Mouse (Mus musculus) layer of hippocampus, adult 2 months (tissue): ENCODE data around the gene Prkn. TPM values are rescaled to one million over a fixed set of nuclear protein-coding genes. Genes with fewer than 3 reads are reported as not detected.

Source experiments
- DNase-seq, 2 experiments: peaks; one replicate each; pipeline ENCODE4 v3.0.0; 2022; ENCODE audit warnings: low spot score in 2 of 2
- H3K27ac ChIP-seq: fragments of 200-600 bp; 2 replicates; pipeline ENCODE4 v1.8.1; 2022
- H3K4me3 ChIP-seq: fragments of 200-600 bp; 2 replicates; pipeline ENCODE4 v1.8.1; 2022; ENCODE audit warnings: mild to moderate bottlenecking
- CTCF ChIP-seq: fragments of 200-600 bp; conservative IDR thresholded peaks from 2 replicates; pipeline ENCODE4 v1.8.1; 2022; ENCODE audit warnings: antibody characterized with exemption, mild to moderate bottlenecking, moderate library complexity
- total RNA-seq, 2 experiments: library from RNA; stranded (reverse); gene quantifications; 2 replicates each; pipeline ENCODE4 v1.2.3; 2021

Prkn gene
- total RNA-seq, 2 experiments from 2014 or later: 18.0 to 22.4 TPM

DNA sequence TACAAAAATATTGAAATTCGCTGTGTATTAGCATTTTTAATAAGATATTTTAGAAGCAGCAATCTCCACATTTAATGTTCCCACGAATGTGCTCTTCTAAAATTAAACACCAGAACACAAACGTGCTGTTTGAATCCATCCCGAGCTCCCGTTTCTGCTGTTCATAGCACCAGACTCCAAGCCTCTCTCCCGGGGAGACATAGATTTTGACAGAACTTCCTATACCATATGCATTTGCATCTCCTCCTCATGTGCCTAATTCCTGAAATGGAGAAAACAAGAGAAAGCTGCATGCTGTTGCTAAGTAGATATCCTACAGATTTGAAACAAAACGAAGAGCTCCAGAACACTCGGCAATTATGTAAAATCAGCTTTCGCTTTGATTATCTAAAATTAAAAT, 733.5 kb downstream of the Prkn start:
- H3K27ac ChIP-seq: peak overlapping the region; percentile 91
- peak overlapping the region; percentile 38 for H3K4me3 ChIP-seq
- TF ChIP-seq CTCF: no peak
- DNase-seq: peak; percentile 38 to 49

DNA sequence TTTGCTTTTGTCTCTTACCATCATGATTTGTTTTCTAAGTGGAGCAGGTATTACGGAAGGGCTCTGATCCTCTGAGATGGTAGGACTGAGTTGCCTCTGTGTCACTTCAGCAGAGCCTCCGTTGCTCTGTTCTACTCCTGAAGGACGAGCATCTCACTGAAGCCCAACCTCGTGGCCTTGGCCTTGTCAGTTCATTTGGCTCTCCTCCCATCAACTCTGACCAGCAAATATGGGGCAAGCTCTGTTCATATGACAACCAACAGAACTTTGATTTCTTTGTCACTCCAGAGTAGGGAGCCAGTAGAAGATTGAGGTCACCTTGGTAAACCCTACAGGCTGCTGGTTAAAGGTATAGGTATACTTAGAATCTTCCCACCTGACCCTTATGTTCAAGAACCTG, 745.3 kb downstream of the Prkn start:
- TF ChIP-seq CTCF: no peak
- Histone ChIP-seq H3K27ac (no peak overlapping the region), H3K4me3 (no peak overlapping the region)
- DNase-seq: no peak

DNA sequence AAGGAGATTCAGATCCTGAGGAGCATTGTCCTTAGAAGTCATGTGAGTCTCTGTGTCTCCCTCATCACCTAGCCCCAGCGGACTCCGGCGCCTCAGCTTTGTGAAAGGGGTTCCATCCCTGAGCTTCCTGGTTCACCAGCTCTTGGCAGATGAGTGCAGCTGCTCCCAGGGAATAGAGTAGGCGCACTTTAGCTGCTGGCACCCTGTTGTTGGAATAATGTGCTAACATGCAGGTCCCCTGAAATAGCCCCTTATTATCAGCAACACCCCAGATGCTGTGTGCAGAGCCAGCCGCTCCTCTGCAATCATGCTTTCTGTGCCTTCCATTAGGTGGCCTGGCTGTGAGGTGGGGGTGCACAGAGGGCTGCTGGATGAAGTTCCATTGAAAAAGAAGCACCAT, 767.7 kb downstream of the Prkn start:
- H3K4me3 ChIP-seq: no peak overlapping the region
- peak overlapping the region; percentile 39; the same call in 1 of the 2 replicates for H3K27ac ChIP-seq
- DNase-seq: no peak
- no peak for TF ChIP-seq CTCF

DNA sequence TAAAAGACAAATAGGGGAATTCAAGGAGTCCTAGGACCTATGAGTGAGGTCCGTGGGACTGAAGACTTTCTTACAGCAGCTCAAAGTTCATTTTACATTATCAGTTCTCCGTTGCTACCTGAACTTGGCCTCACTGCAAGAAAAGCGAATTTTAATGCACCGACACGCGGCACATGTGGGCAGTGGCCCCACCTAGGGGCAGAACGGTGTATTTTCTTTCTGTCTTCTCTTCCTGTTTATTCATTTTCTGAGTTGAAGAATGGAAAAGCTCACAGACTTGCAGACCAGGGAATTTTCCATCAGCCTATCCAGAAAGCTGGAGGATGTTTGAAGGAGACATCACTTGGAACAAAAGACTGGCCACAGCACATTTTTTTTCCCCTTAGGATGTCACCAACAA, 771.3 kb downstream of the Prkn start:
- TF ChIP-seq CTCF: peak; percentile 96
- peak overlapping the region; percentile 83 for H3K27ac ChIP-seq

DNA sequence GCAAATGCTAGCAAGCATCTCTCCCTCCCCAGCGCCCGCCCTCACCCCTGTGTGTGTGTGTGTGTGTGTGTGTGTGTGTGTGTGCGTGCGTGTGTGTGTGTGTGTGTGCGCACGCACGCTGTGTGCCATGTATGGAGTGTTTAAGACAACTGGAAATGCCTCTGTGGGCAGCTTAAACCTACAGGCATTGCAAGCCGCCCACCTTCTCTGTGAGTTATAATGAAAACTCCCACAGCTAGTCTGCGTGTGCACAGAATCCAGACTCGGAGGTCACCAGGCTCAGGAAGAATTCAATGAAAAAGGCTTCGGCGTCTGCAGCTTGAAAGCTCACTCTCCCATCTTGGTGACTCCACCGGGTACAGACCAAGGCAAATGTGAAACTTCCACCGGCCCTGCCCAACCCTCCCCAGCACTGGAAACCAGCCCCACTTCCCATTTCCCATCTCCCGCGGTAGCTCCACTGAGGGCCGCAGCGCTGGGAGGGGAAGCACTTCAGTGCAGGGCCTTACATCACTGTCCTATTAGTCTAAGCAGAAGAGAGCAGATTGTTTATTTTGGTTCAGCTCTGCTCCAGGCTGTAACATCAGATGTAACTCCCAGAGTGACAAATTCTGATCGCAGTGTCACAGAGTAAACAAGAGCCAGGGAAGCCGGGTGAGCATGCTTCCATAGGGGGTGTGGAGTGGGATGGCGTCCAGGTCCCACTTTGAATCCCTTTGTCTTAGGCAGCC, 772.8 kb downstream of the Prkn start:
- peak overlapping the region; percentile 83 for H3K27ac ChIP-seq
- no peak for DNase-seq
- TF ChIP-seq CTCF: no peak

More for the DNA sequence above, 771.3 kb downstream of the Prkn start:
- no peak overlapping the region; the same call in 1 of the 2 replicates for H3K4me3 ChIP-seq
- peak; percentile 78 to 81 for DNase-seq

DNA sequence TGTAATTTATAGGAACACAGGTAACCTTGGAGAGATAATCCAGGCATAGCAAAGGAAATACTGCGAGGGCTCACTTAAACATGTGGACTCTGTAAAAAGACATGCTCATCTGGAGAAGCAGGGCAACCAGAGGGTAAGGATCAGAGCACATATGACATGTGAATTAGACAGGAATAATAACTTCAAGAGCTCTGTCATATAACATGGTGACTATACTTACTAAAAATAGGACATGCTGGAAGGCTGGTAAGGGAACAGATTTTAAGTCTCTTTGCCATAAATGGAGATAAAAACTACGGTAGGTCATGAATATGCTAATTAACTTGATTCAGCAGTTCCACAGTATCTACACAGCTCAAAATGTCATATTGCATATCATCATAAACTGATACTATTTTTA, 777.4 kb downstream of the Prkn start:
- Histone ChIP-seq H3K4me3 (no peak overlapping the region), H3K27ac (peak overlapping the region; percentile 52)
- no peak for TF ChIP-seq CTCF
- no peak for DNase-seq

More for the DNA sequence above, 772.8 kb downstream of the Prkn start:
- H3K4me3 ChIP-seq: no peak overlapping the region; the same call in 1 of the 2 replicates

DNA sequence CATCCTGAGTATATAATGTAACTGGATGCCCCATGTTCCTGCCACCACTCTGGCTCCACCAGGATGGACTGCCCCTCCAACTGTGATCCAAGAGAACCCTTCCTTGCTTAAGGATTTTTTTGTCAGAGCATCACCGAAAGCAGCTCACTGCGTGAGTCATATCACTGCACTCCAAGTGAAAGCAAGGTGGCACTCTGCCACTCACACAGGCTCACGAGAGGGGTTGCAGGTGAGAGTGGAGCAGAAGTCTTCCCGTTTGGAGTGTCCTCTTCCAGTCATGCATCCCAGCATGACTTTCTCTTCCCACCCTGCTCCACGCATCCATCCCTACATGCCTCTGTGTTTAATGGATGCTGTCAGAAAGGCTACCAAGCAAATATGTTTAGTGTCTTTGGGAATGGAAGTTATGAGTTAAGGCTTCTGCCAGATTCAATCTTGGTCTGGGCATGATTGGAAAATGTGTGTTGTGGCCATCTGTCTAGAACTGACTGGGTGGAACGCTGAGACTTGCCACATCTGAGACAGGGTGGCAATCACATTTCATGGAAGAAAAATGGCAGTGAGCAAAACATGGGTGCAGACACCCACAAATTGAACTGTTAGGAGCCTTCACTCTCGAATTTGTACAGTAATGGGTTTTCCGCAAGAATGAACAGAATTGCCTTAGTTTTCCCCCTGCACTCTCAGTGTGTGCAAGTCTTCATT, 778.9 kb downstream of the Prkn start:
- H3K4me3 ChIP-seq: no peak overlapping the region
- TF ChIP-seq CTCF: no peak
- H3K27ac ChIP-seq: peak overlapping the region; percentile 82
- peak in 1 of 2 experiments; percentile 20 for DNase-seq

DNA sequence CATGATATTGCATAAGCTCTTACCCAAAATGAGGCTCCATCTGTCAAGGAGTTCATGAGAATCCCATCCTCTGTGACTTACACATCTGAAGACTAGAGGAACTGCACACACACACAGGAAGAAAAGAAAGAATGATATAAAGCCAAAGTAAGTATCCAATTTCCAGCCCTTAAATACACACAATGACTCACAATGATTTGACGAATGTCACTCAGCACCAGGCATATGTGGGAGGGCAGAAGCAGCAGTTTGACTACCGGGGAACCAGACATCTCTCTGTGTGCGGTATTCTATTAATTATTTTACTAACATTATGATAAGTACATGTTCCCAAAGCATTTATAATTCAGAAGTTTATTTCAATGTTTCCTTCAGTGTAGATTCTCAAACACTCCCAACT, 780.6 kb downstream of the Prkn start:
- no peak for TF ChIP-seq CTCF
- Histone ChIP-seq H3K4me3 (no peak overlapping the region), H3K27ac (peak overlapping the region; percentile 82)
- peak; percentile 40 to 61 for DNase-seq

DNA sequence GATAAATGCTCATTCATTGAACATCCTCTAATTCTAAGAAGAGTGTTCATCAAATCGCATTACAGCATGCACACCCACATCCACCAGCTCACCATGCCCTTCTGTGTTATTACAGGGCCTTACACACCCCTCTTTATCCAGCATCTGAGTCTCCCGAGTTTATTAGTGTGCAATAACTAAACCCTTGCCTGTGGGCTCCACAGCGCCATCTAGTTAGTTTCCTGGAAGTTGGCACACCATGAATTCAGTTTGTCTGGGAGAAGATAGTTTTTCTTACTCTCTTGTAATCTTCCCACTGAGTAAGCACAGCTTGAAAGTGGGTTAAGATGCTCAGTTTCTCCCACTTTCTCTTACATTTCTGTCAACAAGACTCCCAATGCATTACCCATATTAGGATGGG, 781.3 kb downstream of the Prkn start:
- peak in 1 of 2 experiments; percentile 47 for DNase-seq
- Histone ChIP-seq H3K4me3 (no peak overlapping the region), H3K27ac (peak overlapping the region; percentile 82; the same call in 1 of the 2 replicates)
- peak; percentile 77 for TF ChIP-seq CTCF

DNA sequence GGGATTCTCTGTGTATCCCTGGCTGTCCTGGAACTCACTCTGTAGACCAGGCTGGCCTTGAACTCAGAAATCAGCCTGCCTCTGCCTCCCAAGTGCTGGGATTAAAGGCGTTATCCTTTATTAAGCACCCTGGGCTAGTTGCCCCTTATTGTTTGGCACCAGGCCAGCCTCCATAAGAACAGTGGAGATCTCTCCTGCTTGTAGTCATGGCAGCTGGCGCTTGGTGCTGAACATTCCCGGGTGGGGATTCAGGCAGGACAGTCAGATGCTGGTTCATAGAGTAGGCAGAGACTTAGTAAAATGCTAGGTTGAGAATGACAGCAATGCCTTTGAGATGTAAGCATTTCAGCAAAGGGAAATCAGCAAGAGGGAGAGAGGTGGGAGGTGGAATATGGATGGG, 786.1 kb downstream of the Prkn start:
- Histone ChIP-seq H3K4me3 (no peak overlapping the region), H3K27ac (no peak overlapping the region)
- no peak for TF ChIP-seq CTCF
- DNase-seq: no peak

DNA sequence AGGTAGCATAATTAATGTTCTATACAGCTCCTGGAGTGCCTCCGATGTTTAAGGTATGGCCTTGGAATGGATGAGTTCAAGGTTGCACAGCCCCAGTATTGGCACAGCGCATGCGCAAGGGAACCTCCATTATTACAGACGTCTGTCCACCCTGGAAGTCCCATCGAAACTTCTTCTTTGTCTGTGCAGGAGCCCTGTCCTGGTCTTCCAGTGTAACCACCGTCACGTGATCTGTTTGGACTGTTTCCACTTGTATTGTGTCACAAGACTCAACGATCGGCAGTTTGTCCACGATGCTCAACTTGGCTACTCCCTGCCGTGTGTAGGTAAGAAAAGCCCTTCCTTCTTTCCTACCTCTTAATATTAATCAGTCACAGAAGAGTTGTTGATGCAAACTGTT, 794.9 kb downstream of the Prkn start:
- no peak overlapping the region for H3K4me3 ChIP-seq
- no peak for DNase-seq
- no peak overlapping the region for H3K27ac ChIP-seq
- TF ChIP-seq CTCF: no peak

DNA sequence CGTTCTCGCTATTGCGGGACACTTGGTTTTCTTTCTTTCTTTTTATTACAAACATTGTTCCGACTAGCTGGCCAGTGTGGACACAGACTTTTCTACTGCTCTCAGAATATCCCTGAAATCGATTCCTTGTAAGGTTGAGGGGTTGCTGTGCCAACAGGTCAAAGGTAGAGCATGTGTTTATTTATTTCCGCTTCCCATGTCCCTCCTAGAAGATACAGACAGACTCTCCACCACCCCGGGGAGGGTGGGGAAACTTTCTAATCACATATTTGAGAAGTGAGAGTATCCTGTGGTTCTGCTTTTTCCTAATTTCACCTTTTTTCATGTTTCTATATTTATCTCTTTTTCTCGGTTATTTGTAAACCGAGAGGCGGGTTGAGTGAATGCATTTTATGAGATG, 797.5 kb downstream of the Prkn start:
- no peak overlapping the region for H3K27ac ChIP-seq
- TF ChIP-seq CTCF: no peak
- no peak overlapping the region for H3K4me3 ChIP-seq
- DNase-seq: no peak

DNA sequence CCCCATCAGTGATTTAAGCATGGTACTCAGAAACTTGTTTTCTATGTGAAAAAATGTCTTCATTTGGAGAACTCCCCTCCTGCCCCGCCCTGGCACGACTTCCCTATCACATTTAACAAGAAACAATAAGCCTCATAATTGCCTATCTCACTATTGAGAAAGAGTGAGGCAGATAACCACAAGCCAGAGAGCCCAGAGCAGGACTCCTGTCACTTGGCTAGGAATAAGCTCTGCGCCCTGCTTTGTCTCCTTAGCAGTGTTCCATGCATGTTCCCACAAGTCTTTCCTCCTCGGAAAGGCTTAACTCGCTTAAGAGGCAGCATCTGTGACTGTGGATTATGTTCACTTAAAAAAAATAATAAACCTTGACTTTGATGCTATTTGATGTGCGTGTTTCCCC, 798.3 kb downstream of the Prkn start:
- no peak overlapping the region; the same call in 1 of the 2 replicates for H3K27ac ChIP-seq
- DNase-seq: no peak
- TF ChIP-seq CTCF: no peak
- H3K4me3 ChIP-seq: no peak overlapping the region

DNA sequence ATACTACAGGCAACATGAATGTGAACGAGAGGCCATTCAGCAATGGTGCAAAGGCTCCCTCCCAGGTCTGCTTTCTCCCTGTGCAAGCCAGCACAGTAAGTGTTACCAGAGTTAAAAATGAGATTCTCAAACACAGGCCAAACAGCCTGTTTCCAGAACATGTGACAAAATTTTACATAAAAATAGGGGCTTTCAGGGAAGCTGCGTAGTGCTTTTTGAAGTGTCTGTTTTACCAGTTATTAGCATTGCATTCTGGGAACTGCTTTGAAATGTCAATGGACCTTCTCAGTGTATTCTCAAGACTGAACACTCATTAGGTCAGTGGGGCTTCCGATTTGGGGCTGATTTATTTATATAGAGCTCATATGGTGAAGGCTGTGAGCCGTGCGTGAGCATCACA, 799.6 kb downstream of the Prkn start:
- DNase-seq: no peak
- no peak for TF ChIP-seq CTCF
- Histone ChIP-seq H3K27ac (no peak overlapping the region), H3K4me3 (no peak overlapping the region)
